Mouse (Mus musculus) ovary, adult 2 months (tissue): ENCODE measurements around the gene Gm30191. TPM values are rescaled to one million over a fixed set of nuclear protein-coding genes. Genes with fewer than 3 reads are reported as not detected.

Experiments used
- polyA plus RNA-seq: library from polyadenylated mRNA; depleted of rRNA; stranded (reverse); fragments of >200 nt; gene quantifications from 2 replicates; pipeline ENCODE4 v1.2.3, GENCODE M21; 2012; rRNA removed

The Gm30191 gene
- polyA plus RNA-seq: 0.44 TPM in 1 of 2 replicates, not detected in the other

DNA sequence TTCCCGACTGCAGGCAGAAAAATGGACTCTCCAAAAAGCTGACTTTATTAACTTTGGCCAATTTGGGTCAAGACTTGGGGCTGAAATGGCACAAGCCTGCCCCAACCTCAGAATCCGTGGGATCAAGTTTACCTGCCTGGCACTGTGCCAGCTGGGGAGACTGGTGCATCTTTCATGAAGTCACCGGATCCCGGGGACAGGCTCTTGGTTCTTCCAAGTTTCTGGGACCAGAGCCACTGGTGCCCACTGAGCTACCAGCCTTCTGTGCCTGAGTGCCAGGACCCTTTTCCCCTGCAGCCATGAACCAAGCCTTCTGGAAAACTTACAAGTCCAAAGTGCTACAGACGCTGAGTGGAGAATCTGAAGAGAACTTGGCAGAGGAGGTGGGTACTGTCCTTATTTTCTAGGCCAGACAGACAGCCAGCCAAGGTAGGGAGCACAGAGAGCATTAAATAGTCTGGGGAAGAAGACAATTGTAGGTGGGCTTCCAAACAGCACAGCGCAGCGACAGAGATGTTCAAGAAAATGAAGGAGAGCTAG is at the start of gene Gm30191:
Gene Gm30191 (plus strand): TSS at position 217 of the 540 bp plus-strand sequence.

DNA sequence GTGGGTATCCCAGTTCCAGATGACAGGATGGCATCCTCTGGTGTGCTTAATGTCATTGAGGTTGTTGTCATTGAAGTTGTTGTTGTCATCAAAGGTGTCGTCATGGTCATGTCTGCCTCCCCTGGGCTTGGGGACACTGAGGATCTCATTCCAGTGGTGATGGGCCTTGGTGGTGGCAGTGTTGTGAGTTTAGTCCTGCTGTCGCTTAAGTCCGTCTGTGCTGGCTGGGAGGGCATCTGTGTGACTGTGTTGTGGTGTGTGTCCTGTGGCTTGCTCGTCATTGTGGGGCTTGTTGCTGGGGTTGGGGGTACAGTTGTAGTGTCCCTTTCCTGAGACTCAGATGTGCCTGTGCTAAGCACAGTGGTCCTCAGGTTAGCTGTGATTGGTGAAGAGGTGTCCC is 43.8 kb upstream of the Gm30191 start, which contains the start of gene Gm7534:
Gene Gm7534 (minus strand): TSS at position 101 of the 400 bp plus-strand sequence.

DNA sequence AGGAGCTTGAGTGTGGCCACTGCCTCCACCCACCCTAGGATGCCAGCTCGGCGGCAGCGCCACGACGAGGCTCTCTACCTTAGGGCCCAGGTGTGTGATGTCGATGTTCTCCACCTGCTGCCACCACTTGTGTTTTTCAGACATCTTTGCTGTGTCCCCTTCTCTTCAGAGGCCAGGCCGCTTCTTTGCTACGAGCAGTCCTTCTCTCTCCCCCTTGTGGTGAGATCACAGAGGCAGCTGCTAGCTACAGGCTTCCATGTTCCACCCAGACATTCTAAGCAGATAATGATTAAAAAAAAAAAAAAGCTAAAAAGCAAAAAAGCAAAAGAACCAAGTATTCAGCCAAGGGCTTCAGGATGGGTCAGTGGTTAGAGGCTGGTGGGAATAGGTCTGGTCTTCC is 19.5 kb upstream of the Gm30191 start, which contains the start of gene Catsper4:
Gene Catsper4 (minus strand): TSS at position 190 of the 400 bp plus-strand sequence.

GRCm38 (mm10) chr4:134238279-134238651 is 8.5 kb upstream of the Gm30191 start, which contains the start of gene Cnksr1:
Cnksr1 (minus strand) TSS chr4:134238399.

DNA sequence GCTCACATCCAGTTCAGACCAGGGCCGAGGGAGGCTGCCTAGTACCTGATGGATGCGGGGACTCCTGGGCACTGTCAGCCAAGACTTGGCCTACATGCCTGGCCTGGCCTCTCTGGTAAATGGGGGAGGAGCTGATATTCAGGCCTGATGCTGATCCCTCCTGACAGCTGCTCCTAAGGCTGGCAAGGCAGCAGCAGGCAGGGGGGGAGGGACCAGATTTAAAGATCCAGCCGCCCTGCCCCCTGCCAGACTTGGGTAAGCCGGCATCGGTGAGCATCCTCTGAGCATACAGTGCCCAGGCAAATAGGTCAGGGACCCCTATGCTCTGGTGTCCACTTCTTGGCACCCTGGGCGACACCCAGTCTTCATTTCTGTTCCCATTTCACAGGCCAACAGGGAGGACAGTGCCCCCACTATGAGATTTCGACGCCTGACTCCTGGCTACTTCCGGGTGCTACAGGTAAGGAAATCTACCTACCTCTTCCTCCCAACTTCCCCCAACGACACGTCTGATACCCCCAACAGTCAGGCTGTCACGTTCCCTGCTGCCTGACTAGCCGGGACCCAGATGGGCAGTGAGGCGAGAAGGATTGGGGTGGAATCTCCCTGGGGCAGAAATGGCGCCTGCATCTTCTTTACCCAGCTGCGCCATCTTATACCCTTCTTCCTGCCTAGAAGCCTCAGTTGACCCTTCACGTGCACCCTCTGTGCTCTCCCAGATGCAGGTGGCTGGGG is 3.1 kb upstream of the Gm30191 start, which contains the start of gene E130218I03Rik:
Gene E130218I03Rik (plus strand): TSS at position 147 of the 735 bp plus-strand sequence.

DNA sequence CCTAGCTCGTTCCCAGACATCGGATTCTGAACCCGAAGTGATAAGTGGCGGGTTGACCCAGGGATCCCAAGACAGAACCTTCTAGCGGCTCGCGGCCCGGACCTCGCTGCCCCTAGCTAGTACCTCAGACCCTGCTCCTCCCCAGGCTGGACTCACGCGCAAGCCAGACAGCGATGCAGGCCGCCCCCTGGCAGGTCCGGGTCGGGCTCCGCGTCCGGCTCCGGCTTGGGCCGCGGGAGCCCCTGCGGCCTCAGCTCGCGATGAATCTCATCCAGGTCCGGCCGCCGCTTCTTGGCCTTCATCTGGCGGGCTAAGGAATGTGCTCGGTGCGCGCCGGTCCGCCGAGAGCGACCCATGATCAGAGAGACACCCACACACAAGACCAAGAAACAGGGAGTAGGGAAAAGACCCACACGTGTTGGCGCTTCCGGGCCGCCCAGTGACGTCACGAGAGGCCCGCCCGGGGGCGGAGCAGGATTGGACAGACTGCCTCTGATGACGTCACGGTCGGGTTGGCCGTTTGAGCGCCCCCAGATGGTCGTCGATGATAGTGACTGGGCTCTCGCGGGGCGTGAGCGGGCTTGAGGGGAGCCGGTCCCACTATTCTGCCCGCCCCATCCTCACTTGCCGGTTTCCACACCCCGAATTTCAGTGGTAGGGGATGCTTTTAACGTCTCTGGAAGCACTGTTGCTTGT is 1.4 kb upstream of the Gm30191 start, which contains the start of gene Zfp593:
Gene Zfp593 (minus strand): TSS at position 445 of the 696 bp plus-strand sequence.

DNA sequence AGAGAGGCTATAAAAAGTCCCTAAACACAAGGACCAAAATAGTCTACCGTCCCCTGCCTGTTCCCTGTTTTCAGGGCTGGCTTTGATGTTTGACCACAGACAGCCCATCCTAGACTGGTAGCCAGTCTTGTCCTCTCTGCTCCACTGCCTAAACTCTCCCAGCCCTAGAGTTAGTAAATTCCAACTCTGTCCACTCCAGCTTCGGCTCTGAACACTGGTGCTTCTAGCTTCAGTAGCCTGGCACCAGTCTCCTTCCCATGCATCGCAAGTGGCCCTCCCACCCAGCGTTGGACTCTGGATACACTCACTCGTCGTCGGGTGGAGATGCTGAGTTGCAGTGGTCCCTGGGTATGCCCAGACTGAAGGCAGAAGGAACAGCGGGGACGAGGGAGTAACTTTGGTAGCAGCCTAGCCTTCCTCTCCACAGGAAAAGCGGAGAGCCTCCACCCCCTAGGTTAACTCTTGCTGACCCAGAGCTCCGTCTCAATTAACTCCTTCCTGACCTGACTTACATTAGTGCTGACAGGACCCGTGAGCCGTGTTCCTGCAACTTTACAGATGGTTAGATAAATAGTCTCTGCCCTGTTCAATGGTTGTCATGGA is 7.1 kb downstream of the Gm30191 start, which contains the start of gene Grrp1:
Gene Grrp1 (minus strand): TSS at position 385 of the 603 bp plus-strand sequence.

GRCm38 (mm10) chr4:134287575-134288025 is 40.9 kb downstream of the Gm30191 start, which contains the start of gene Pdik1l:
Pdik1l (minus strand) TSS chr4:134287895.

Other genes starting within 250 kb of the Gm30191 start
- 28.6 and 40.7 TPM in 2 replicates for gene Dhdds, start 246.0 kb upstream of the Gm30191 start, polyA plus RNA-seq
- gene Lin28a, start 228.1 kb upstream of the Gm30191 start, polyA plus RNA-seq: 0.20 and 0.34 TPM in 2 replicates
- 0.34 and 0.41 TPM in 2 replicates for gene Zfp683, start 193.1 kb upstream of the Gm30191 start, polyA plus RNA-seq
- gene Crybg2, start 186.1 kb upstream of the Gm30191 start, polyA plus RNA-seq: 3.2 and 3.6 TPM in 2 replicates
- gene Cd52, start 151.9 kb upstream of the Gm30191 start, polyA plus RNA-seq: 11.7 and 21.3 TPM in 2 replicates
- gene Ubxn11, start 144.4 kb upstream of the Gm30191 start, polyA plus RNA-seq: 37.7 and 40.6 TPM in 2 replicates
- 482 and 666 TPM in 2 replicates for gene Sh3bgrl3, start 118.1 kb upstream of the Gm30191 start, polyA plus RNA-seq
- gene Cep85, start 59.8 kb upstream of the Gm30191 start, polyA plus RNA-seq: 34.2 and 37.7 TPM in 2 replicates
- gene Gm7534, start 43.9 kb upstream of the Gm30191 start, polyA plus RNA-seq: not detected in 2 replicates
- 0.25 TPM in 1 of 2 replicates, not detected in the other for gene Catsper4, start 19.6 kb upstream of the Gm30191 start, polyA plus RNA-seq
- 5.2 and 6.8 TPM in 2 replicates for gene Cnksr1, start 8.5 kb upstream of the Gm30191 start, polyA plus RNA-seq
- gene E130218I03Rik, start 3.3 kb upstream of the Gm30191 start, polyA plus RNA-seq: 0.16 and 0.17 TPM in 2 replicates
- gene Zfp593, start 1.3 kb upstream of the Gm30191 start, polyA plus RNA-seq: 13.4 and 15.5 TPM in 2 replicates
- 56.5 and 60.9 TPM in 2 replicates for gene Grrp1, start 7.2 kb downstream of the Gm30191 start, polyA plus RNA-seq
- 2.3 and 3.9 TPM in 2 replicates for gene Pdik1l, start 41.0 kb downstream of the Gm30191 start, polyA plus RNA-seq
- 0.36 and 1.1 TPM in 2 replicates for gene Trim63, start 68.2 kb downstream of the Gm30191 start, polyA plus RNA-seq
- gene Slc30a2, start 96.2 kb downstream of the Gm30191 start, polyA plus RNA-seq: 10.6 and 10.8 TPM in 2 replicates
- 1.1 and 1.8 TPM in 2 replicates for gene Extl1, start 136.9 kb downstream of the Gm30191 start, polyA plus RNA-seq
- gene Pafah2, start 149.4 kb downstream of the Gm30191 start, polyA plus RNA-seq: 14.3 and 20.1 TPM in 2 replicates
- gene Stmn1, start 221.4 kb downstream of the Gm30191 start, polyA plus RNA-seq: 5.9 and 8.4 TPM in 2 replicates
- 133 and 163 TPM in 2 replicates for gene Paqr7, start 249.8 kb downstream of the Gm30191 start, polyA plus RNA-seq